Mouse (Mus musculus): ENCODE measurements around the gene Ccdc151.

The Ccdc151 gene

DNA sequence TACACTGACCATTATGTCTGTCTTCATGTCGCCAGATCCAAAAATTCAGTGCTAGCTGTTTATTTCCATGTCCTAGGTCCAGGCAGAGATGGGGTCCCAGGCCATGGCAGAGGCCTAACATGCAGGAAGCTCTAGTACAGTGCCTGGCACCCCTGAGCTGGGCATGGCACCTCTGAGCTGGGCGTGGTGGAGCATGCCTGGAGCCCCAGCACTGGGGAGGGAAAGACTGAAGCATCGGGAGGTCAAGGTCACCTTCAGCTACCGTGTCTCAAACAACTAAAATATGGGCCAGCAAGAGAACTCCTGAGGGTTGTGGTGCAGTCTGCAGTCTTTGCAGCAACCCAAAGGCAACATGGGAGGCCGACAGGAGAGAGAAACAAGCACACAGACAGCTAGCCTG lies 44.1 kb downstream of the Ccdc151 start:
- DNase-seq (ENCODE audit: low spot score in 2 of 2): no peak

DNA sequence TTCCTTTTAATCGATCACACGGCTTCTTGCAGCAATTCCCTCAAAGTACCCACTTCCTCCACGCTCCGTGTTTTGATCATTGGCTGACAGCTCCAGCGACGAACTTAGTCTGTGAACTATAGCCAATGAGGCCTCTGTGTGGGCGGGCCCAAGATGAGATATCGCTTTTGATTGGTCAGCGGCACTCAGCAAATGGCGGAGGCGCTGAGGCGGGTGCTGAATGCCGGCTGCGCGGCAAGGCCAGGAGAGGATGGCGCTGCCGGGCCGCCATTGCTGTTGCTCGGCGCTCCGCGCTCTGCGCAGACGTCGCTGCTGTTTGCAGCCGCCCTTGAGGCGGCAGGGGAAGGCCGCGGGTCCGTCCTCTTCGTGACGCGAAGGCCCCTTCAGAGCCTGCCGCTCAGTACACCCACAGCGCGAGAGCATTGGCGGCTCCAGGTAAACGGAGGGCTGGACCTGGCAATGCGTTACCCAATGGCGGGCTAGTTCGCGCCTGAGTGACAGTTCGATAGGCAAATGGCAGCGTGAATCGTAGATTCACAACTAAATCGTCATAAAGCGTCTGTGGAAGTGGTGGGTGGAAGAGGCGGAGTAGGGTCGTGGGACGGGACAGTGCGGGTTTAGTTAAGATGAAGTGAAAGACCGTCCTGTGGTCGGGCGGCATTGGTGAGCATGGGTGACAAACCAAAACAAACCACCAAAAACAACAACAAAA lies 46.7 kb downstream of the Ccdc151 start, which contains the start of gene Swsap1:
Gene Swsap1, plus strand, starts transcription at position 186 of the 712 bp plus-strand sequence.
- peak; percentile 100 for DNase-seq (ENCODE audit: low spot score in 2 of 2)

DNA sequence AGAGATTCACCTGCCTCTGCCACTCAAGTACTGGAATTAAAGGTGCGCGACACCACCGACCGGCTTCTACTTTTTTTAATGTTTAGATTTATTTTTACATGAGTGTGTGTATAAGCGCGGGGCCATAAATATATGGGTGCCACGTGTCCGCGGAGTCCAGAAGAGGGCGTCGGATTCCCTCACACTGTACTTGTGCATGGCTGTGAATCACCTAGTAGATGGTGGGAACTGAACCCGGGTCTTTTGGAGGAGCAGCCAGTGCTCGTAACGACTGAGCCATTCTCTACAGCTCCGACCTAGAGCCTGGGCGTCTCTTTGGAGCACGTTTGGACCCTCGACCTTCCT lies 47.2 kb downstream of the Ccdc151 start:
- DNase-seq (ENCODE audit: low spot score in 2 of 2): peak in 1 of 2 experiments; percentile 55

DNA sequence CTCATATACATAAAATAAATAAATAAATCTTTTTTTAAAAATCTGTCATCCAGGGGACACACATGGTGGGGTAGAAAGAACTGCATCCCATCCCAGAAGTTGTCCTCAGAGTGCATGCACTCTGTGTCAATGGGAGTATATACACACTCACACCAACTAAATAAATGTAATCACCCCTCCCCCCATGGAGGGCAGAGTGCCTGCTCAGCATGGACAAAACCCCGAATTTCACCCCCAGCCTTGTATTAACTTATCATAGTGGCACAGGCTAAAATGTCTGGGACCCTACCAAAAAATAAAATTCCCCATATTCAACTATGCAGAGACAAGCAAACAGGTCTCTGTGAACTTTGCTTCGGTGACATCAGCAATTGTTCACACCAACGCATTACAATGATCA lies 47.8 kb downstream of the Ccdc151 start:
- no peak for DNase-seq (ENCODE audit: low spot score in 2 of 2)

DNA sequence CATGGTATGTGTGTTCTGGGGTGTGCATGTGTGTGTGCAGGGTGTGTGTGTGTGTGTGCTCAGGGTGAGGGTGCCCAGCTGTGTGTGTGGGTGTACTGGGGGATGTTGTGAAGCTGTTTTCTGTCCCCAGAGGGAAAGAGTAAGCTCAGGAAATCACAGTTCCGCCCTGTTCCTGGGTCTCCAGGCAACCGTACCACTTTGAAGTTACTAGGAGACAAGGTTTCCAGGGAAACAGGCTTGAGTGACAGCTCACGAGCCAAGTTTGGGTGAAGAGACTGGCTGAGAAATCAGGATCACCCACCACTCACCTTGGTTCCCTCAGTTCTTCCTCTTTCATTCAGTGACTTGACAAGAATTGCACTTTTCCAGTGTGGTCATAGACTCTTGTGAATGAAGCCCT lies 48.8 kb downstream of the Ccdc151 start:
- peak in 1 of 2 experiments; percentile 47 for DNase-seq (ENCODE audit: low spot score in 2 of 2)

DNA sequence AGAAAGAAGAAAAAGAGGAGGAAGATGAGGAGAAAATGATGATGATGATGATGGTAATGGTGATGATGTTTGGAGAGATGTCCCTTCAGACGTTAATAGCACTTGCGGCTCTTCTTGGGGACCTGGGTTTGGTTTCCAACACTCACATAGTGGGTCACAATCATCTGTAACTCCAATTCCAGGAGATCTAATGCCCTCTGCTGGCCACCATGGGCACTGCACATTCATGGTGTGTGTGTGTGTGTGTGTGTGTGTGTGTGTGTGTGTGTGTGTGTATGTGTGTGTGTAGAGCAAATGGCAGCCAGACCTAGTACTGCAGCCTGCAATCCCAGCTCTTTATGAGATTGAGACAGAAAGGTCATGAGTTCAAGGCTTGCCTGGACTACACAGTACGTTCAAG lies 50.5 kb downstream of the Ccdc151 start:
- DNase-seq (ENCODE audit: low spot score in 2 of 2): no peak

DNA sequence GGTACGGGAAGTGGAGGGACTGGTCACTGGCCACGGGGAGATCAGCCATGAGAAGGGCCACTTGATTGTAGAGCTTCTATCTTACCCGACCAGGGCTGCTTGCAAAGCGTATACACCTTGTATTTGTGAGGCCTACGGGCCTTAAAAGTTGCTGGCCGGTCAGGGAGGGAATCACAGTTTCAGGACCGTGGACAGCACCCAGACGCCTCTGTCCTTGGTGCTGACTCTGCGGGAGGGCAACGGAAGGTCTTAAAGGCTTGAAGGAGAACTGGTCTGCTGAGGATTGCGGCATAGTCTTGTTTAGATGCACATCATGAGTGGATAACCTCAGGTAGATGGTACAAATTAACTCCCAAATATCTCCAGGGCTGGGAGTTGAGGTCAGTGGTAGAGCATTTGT lies 52.1 kb downstream of the Ccdc151 start:
- no peak for DNase-seq (ENCODE audit: low spot score in 2 of 2)

DNA sequence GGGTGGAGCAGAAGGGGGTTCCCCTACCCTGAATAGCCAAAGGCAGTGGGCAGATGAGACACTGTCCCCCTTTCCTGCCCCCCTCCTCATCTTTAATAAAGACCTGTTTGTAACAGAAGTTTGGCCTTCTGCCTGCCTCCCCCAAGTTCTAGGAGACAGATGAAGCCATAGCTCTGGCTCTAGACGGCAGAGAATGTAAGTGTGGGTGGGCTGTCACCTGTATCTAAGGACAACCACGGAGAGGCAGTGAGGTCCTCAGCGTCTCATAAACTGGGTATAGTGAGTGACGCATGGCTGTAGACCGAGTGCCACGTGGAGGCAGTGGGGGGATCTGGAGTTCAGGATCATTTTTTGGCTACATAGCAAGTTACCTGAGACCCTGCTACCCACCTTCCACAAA lies 53.6 kb downstream of the Ccdc151 start:
- no peak for DNase-seq (ENCODE audit: low spot score in 2 of 2)

DNA sequence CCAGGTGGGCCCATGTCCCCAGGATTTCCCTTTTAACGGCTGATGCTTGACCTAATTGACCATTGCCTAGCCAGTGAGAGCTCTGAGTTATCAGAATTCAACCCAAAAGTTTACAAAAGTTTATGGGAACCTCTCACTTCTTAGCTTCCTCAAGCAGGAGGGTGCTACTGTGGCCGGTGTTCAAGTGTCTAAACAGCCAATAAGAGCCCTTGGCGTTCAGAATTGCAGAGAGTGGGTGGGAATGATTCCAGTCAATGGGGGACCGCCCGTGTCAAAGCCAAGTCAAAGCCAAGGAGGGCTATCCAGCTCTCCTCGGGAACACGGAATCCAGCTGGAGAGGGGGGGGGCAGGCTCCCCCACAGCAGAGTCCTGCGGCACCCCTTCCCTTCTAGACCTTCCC lies 54.3 kb downstream of the Ccdc151 start:
- no peak for DNase-seq (ENCODE audit: low spot score in 2 of 2)

DNA sequence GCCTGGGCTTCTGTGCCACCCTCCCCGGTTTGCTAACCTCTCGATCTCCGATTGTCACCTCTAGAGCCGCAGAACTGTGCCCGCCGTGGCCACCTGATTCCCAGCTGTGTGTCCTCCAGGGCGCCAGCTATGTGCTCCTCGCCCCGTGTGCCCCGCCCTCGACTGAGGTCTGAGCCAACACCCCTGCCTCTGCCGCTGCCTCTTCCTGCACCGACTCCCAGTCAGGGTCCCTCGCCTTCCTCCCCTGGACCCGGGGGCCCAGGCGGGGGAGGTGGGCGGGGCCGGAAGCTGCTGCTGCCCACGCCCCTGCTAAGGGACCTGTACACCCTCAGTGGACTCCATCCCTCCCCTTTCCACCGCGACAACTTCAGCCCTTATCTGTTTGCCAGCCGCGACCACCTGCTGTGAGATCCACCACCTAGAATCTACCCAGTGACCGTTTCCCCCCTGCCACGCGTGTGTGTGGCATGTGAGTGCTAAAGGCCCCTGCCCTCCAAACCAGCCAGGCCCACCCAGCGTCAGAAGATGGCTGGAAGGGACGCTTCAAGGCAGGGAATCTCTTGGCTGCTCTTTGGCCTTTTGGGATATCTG lies 54.8 kb downstream of the Ccdc151 start:
- no peak for DNase-seq (ENCODE audit: low spot score in 2 of 2)

DNA sequence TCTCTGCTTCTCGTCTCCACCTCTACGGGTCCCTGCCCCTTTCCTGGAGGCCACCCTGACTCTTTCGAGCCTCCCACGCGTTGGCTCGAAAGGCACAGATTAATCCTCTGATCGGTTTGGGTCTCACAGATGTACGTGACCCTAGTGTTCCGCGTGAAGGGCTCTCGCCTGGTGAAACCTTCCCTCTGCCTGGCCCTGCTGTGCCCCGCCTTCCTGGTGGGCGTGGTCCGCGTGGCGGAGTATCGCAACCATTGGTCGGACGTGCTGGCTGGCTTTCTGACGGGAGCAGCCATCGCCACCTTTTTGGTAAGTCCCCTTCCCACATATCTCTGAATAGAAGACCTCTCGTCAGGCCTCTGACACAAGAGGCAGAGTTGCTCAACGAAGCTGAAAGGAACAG lies 58.2 kb downstream of the Ccdc151 start:
- DNase-seq (ENCODE audit: low spot score in 2 of 2): no peak

DNA sequence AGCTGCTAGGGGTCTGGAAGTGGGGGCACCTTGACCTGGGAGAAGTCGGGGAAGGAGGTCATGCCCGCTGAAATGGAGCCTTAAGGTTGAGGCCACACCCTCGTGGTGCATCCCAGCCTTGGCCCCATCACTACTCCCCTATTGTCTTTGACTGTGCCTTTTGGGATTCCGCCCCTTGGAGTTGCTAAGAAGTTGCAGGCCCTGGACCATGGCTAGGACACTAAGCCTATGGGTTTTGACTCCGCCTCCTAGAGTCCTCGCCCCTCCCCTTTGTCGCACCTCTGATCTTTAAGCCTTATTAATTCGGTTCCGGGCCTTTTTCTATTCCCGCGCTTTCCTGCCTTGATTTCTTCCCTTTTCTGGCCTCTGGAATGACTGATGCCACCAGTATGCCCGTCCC lies 58.8 kb downstream of the Ccdc151 start:
- no peak for DNase-seq (ENCODE audit: low spot score in 2 of 2)

DNA sequence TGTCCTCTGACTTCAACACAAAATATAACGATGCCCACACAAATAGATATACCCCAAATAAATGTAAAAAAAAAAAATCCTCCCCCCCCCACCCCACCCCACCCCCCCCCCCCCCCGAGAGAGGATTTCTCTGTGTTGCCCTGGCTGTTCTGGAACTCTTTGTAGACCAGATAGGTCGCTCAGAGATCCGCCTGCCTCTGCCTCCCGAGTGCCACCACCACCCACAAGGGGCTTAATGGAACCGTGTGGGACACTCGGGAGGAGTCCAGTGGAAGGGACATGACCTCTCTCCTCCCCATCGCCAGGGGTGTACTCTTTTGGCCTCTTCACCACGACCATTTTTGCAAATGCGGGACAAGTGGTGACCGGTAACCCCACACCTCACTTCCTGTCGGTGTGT lies 59.4 kb downstream of the Ccdc151 start:
- no peak for DNase-seq (ENCODE audit: low spot score in 2 of 2)
